Mouse (Mus musculus) heart, adult 18-20 months (tissue): Measurements from ENCODE around the gene Hkdc1. TPM values are rescaled to one million over a fixed set of nuclear protein-coding genes. Genes with fewer than 3 reads are reported as not detected.

Source experiments
- total RNA-seq, 2 experiments: library from RNA; stranded (reverse); gene quantifications; 2 replicates each; pipeline ENCODE4 v1.2.3; 2021

Hkdc1 gene
- total RNA-seq, 2 experiments from 2014 or later: not detected

Other genes starting within 250 kb of the Hkdc1 start
- 1 to 10 TPM; 6.6 to 8.8 TPM for gene Tspan15, start 191.2 kb downstream of the Hkdc1 start, total RNA-seq
- not detected for gene Tacr2, start 170.1 kb downstream of the Hkdc1 start, total RNA-seq
- gene Hk1, start 42.6 kb downstream of the Hkdc1 start, total RNA-seq: 100 to 1,000 TPM; 104 to 110 TPM
- gene 4930507D05Rik, start 27.0 kb upstream of the Hkdc1 start, total RNA-seq: under 1 TPM; 0.21 to 0.37 TPM
- gene Supv3l1, start 27.2 kb upstream of the Hkdc1 start, total RNA-seq: 10 to 100 TPM; 37.2 to 40.7 TPM
- gene Vps26a, start 64.3 kb upstream of the Hkdc1 start, total RNA-seq: 10 to 100 TPM; 43.8 to 49.8 TPM
- gene Srgn, start 105.0 kb upstream of the Hkdc1 start, total RNA-seq: 10 to 100 TPM; 36.6 to 42.0 TPM
- 10 to 100 TPM; 43.9 to 44.2 TPM for gene Kif1bp, start 156.0 kb upstream of the Hkdc1 start, total RNA-seq
- 10 to 100 TPM; 30.9 to 31.8 TPM for gene Ddx21, start 179.8 kb upstream of the Hkdc1 start, total RNA-seq
- gene Ddx50, start 228.7 kb upstream of the Hkdc1 start, total RNA-seq: 10 to 100 TPM; 46.8 to 51.0 TPM